Mouse (Mus musculus) thymus, postnatal 25 days (tissue): ENCODE data around the gene Scg5.

Experiments used
- DNase-seq: peaks from one replicate; pipeline ENCODE4 v3.0.0; 2022

The Scg5 gene

GRCm38 (mm10) chr2:113805765-113806164 is 23.2 kb downstream of the Scg5 start:
- no peak for DNase-seq

- no peak for DNase-seq
Observed at GRCm38 (mm10) chr2:113803753-113804152, 25.2 kb downstream of the Scg5 start.

DNA sequence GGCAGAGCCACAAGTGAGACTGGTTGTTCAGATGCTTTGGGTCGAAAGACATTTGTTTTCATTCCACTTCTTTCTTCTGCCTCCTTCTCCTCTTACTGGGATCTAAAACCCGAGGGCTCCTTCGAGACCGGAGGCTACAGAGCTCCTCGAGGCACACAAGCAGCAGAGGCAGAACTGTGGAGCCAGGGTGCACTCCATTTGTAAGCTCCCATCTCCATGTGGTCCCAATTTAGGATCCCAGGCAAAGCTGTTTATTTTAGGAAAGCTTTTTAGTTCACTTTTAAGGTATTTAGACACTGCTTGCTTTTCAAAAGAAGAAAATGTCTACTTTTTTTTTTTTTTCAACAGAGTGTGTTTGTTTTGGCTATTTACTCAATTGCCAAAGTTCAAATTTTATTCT is 28.1 kb downstream of the Scg5 start:
- no peak for DNase-seq

- DNase-seq = no peak
Observed at GRCm38 (mm10) chr2:113798605-113799004, 30.3 kb downstream of the Scg5 start.

DNA sequence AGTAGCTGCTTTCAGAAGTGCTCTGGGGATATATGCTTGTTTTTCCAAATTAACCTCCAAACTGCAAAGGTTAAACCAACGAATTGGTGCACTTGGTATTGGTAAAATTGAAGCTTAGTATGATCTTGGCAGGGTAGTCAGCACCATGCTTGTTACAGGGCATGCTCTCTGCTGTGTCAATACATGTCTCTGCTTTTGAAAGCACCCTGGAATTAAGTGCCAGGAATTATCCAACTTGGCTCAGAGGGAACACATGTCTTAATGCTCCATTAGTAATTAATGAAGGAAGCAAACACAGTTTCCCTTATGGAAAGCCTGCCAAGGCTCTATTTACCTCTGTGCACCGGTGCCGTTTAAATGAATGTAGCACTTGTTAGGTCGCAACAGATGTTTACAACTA is 33.7 kb downstream of the Scg5 start:
- DNase-seq = no peak

- DNase-seq = no peak
Observed at GRCm38 (mm10) chr2:113793521-113793920, 35.4 kb downstream of the Scg5 start.

GRCm38 (mm10) chr2:113788821-113789387 is 40.0 kb downstream of the Scg5 start:
- no peak for DNase-seq

DNA sequence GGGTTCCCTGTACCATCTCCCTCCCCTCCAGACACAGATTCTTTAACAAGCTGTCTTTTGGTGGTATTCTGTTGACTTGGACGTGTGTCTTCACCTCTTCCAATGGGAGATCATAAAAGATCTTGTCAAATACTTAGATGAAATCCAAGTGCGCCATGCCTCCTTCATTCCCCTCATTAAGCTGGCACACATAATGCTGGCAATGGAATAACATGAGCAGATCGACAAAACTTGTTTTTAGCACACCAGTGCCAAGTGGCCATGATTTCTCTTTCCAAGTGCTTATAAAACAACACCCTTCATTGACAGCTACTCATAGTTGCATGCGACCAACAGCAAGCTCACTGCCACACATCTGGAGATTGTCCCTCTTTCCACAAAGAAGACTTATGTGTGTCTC is 41.0 kb downstream of the Scg5 start:
- DNase-seq = no peak

DNA sequence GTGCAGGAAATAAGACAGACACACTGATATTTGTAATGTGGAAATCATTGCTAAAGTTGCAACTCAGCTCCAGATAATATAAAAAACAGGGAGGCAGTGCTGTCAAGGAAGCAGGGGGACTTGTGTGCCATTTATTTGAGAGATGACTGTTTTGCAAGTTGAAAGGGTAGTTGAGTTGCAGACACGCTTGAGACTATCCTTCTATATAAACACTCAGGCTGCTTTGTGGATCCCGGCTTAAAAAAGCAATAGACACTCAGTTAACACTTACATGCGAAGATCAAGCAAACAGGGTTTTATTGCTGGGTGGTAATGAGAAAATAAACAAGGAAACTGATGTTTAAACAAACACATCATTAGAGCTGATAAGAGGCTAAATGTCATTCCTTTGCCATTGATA is 44.1 kb downstream of the Scg5 start:
- no peak for DNase-seq

GRCm38 (mm10) chr2:113781521-113781920 is 47.4 kb downstream of the Scg5 start:
- no peak for DNase-seq

DNA sequence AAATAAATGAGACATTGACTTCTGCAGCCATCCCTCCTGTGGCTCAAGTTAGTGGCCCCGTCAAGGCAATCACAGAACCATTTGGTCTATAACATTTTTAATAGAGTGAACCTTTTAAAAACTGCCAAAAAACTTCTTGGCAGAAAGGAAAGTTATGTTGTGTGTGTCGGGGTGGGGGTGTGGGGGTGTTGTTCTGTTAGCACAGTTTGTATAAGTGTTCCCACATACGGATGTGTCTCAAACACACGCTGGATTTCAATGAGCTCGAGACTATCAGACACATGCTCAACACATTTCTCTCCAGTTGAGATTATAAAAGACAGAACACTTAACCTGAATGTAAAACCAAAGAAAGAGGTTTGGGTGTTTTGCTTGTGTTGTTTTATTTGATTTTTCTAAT is 47.8 kb downstream of the Scg5 start:
- DNase-seq = no peak

- no peak for DNase-seq
Observed at GRCm38 (mm10) chr2:113779336-113779735, 49.6 kb downstream of the Scg5 start.

GRCm38 (mm10) chr2:113778036-113778435 is 50.9 kb downstream of the Scg5 start:
- no peak for DNase-seq

GRCm38 (mm10) chr2:113776297-113776696 is 52.6 kb downstream of the Scg5 start:
- DNase-seq = no peak

GRCm38 (mm10) chr2:113774150-113774805 is 54.6 kb downstream of the Scg5 start:
- no peak for DNase-seq

GRCm38 (mm10) chr2:113768541-113769303 is 60.2 kb downstream of the Scg5 start:
- DNase-seq = no peak

DNA sequence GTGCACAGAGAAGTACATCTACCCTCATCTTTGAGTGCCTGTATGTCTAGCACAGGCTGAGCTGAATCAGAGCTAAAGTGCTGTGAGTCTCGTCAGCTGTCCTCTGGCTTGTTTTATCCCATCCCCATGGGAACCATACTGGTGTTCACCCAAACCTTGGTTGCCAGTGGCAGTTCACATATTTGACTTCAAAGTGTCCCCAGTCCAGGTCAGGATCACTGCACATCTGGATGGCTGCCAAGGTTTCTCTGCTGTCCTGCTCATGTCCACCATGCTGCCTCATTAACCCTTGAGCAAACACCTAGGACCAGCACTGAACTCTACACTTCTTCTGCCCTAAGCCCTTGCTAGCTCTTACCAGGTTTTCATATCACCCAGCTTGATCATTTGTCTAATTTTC is 63.0 kb downstream of the Scg5 start:
- no peak for DNase-seq

GRCm38 (mm10) chr2:113764968-113765367 is 64.0 kb downstream of the Scg5 start:
- no peak for DNase-seq

- DNase-seq = no peak
Observed at GRCm38 (mm10) chr2:113758311-113759161, 70.4 kb downstream of the Scg5 start, which contains the start of gene Grem1. TSS of gene Grem1 (minus strand) at chr2:113758646.

DNA sequence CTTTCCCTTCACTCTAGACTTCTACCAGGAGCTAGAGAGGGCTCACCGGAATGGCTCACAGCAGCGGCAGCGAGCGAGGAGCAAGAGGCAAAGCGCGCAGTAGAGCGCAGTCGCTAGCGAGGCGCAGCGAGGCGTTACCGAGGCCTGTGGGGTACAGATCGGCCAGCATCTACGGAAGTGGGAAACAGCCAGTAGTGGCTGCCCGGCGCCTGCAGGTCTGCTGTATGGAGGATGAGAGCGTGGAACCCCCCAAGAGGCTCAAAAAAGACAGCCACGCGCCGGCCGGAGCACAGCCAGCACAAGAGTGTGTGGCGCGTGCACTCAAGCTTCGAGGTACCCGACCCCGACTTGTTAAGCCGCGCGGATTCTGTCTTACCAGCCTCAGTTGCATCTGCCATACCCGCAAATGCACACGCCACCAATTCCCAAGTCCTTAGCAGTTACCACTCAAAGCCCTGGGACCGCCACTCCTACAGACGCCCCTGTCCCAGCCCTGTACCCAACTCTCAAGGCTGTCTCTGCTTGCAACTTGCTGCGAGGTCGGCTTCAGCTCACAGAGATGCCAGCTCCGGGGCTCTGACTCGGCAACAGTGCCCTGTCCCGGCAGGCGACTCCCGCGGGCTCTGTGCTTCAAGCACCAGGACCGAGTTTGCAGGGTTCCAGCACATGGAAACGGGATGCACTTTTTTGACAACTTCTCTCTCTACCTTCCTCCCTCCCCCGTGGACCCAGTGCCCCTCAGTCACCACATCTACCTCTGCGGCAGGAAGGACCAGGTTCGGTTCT is 71.2 kb downstream of the Scg5 start:
- no peak for DNase-seq

DNA sequence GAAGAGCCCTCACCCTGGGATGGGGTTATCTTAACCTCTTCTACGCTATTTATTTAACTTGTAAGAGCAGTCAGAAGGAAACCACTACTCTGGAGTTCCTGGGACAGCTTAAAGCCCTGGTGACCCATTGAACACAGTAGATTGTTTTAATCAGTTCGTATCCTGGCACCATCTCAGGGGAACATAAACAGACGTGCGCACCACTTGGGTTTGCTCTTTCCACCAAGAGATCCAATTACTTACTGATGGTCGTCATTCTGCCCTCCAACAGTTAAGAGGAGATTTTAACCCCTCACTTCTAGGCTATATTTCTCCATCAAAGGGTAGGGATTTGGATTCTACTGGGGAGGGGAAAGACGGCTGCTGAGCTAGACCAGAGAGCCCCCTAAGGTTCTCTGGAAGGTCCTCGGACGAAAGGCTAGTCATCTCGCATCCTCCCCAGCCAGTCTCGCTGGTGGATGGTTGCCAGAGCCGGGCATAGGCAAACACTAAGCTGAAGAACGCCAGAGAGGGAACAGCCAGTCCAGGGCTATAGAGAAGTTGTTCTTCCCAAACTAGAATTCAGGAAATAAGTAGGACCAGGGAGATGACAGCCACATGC is 71.9 kb downstream of the Scg5 start:
- DNase-seq = no peak

DNA sequence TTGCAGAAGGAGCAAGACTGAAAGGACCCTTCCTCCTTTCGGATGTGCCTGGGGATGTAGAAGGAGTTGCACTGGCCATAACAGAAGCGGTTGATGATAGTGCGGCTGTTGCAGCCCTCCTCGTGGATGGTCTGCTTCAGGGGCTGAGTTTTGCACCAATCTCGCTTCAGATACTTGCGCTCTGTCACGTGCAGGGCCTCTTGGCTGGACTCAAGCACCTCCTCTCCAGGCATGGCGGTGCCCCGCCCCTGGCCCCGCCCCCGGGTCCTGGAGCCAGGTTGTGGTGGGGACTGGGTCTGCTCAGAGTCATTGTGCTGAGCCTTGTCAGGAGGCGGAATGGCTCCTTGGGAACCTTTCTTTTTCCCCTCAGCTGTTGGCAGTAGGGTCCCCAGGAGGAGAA is 79.2 kb downstream of the Scg5 start:
- no peak for DNase-seq
